Mouse (Mus musculus) MEL (cell line): ENCODE data around the gene Ifi27l2b.
A peak's percentile ranks its signal among the peaks of the same experiment; 100 is the strongest.

Experiments used
- CTCF ChIP-seq, 3 experiments: IDR thresholded peaks in 2 of 3; conservative IDR thresholded peaks in 1 of 3; 2 replicates each; pipeline ENCODE4 v1.5.1; 2011 to 2012; ENCODE audit warnings: low read length in 3 of 3, low read depth in 2 of 3, mild to moderate bottlenecking in 2 of 3, improper control_type of control experiment in 1 of 3, inconsistent platforms in 1 of 3, mixed read lengths in 1 of 3, moderate library complexity in 1 of 3; ENCODE audit not compliant: control insufficient read depth in 1 of 3, insufficient read depth in 1 of 3, poor library complexity in 1 of 3, severe bottlenecking in 1 of 3
- MAX ChIP-seq: IDR thresholded peaks from 2 replicates; pipeline ENCODE4 v1.6.1; 2011; ENCODE audit warnings: low read length, improper control_type of control experiment
- POLR2A ChIP-seq, 2 experiments: IDR thresholded peaks; 2 replicates each; pipeline ENCODE4 v1.6.1; 2011 to 2012; ENCODE audit warnings: low read length in 2 of 2, mild to moderate bottlenecking in 2 of 2, control low read depth in 1 of 2, improper control_type of control experiment in 1 of 2, low read depth in 1 of 2, moderate library complexity in 1 of 2; ENCODE audit not compliant: control insufficient read depth in 1 of 2, insufficient read depth in 1 of 2, poor library complexity in 1 of 2
- SIN3A ChIP-seq: IDR thresholded peaks from 2 replicates; pipeline ENCODE4 v1.6.1; 2012; ENCODE audit warnings: low read length, improper control_type of control experiment, inconsistent platforms

DNA sequence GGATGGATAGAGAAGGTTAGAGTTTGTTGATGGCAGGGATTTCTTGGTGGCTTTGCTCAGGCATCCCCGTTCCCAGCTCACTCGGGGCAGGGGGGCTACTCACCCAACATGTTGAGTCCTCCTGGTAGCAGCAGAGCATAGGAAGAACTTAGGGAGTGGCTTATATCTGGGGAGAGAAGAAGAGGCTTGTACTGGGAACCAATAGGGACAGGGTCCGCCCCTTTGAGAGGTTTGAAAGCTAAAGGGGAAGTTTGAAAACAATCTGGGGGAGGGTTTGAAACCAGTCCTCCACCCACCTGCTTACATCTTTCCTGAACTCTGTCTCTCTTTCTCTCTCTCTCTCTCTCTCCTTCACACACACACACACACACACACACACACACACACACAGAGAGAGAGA, 13.5 kb downstream of the Ifi27l2b start, which contains the start of gene Ifi27l2a:
- no peak for TF ChIP-seq POLR2A (IDR thresholded peaks at IDR 0.05; ENCODE audit: control insufficient read depth in 1 of 2, insufficient read depth in 1 of 2, low read depth in 1 of 2, low read length in 2 of 2, poor library complexity in 1 of 2)
- no peak for TF ChIP-seq CTCF (IDR thresholded peaks at IDR 0.05 in 2 of 3, conservative IDR thresholded peaks at IDR 0.05 in 1 of 3; ENCODE audit: control insufficient read depth in 1 of 3, insufficient read depth in 1 of 3, low read depth in 2 of 3, low read length in 3 of 3, poor library complexity in 1 of 3, severe bottlenecking in 1 of 3)
- TF ChIP-seq SIN3A, result 0 out of 2 replicates have a peak, but pooled peaks have one; percentile 21
- no peak for TF ChIP-seq MAX
